Mouse (Mus musculus): ENCODE results near the gene Col7a1. TPM values are rescaled to one million over a fixed set of nuclear protein-coding genes. Genes with fewer than 3 reads are reported as not detected.

The Col7a1 gene
- polyA plus RNA-seq, 1 experiment from 2014 or later = 1.3 TPM

- 59% methylated on average over 21 of the region's 21 CpGs for WGBS
- Histone ChIP-seq H3K9me3 (replicated peaks; ENCODE audit: control insufficient read depth, low read length) (no peaks in the 10 kb centered on the region), H3K36me3 (ENCODE audit: control insufficient read depth, insufficient read depth) (no peaks in the 10 kb centered on the region), H3K27me3 (ENCODE audit: control insufficient read depth, insufficient read depth, low read length) (no peaks in the 10 kb centered on the region), H3K9ac (ENCODE audit: low read length) (no peak overlapping the region), H3K4me3 (ENCODE audit: low read length) (no peak overlapping the region), H3K27ac (ENCODE audit: low read length) (no peak overlapping the region), H3K4me1 (ENCODE audit: control insufficient read depth, insufficient read depth, low read length) (no peaks in the 10 kb centered on the region), H3K4me2 (ENCODE audit: low read depth, low read length) (no peak overlapping the region)
- ATAC-seq (replicated peaks; ENCODE audit: extremely low read depth, insufficient read depth, low FRiP score) = no peak
Observed at GRCm38 (mm10) chr9:109007025-109007780, 53.8 kb downstream of the Col7a1 start.

GRCm38 (mm10) chr9:109008081-109008480 lies 54.7 kb downstream of the Col7a1 start:
- H3K4me2 ChIP-seq (ENCODE audit: low read depth, low read length) = no peak overlapping the region
- no peak for ATAC-seq (replicated peaks; ENCODE audit: extremely low read depth, insufficient read depth, low FRiP score)
- 0 out of 2 replicates have a peak overlapping the region, but pooled peaks have one; percentile 30 for H3K9ac ChIP-seq (ENCODE audit: low read length)
- H3K36me3 ChIP-seq (ENCODE audit: control insufficient read depth, insufficient read depth) = no peaks in the 10 kb centered on the region
- H3K4me3 ChIP-seq (ENCODE audit: low read length) = no peak overlapping the region
- H3K27ac ChIP-seq (ENCODE audit: low read length) = no peak overlapping the region
- H3K9me3 ChIP-seq (replicated peaks; ENCODE audit: control insufficient read depth, low read length) = no peaks in the 10 kb centered on the region
- H3K27me3 ChIP-seq (ENCODE audit: control insufficient read depth, insufficient read depth, low read length) = no peaks in the 10 kb centered on the region
- no peaks in the 10 kb centered on the region for H3K4me1 ChIP-seq (ENCODE audit: control insufficient read depth, insufficient read depth, low read length)
- WGBS = 77% methylated on average over 9 of the region's 9 CpGs

GRCm38 (mm10) chr9:109008994-109009635 lies 55.7 kb downstream of the Col7a1 start:
- Histone ChIP-seq H3K4me3 (ENCODE audit: low read length) (no peak overlapping the region), H3K9ac (ENCODE audit: low read length) (no peak overlapping the region)

GRCm38 (mm10) chr9:109009636-109010315 lies 56.4 kb downstream of the Col7a1 start:
- Histone ChIP-seq H3K9me3 (replicated peaks; ENCODE audit: control insufficient read depth, low read length) (no peaks in the 10 kb centered on the region), H3K4me1 (ENCODE audit: control insufficient read depth, insufficient read depth, low read length) (no peaks in the 10 kb centered on the region), H3K27me3 (ENCODE audit: control insufficient read depth, insufficient read depth, low read length) (no peaks in the 10 kb centered on the region), H3K4me3 (ENCODE audit: low read length) (no peak overlapping the region), H3K4me2 (ENCODE audit: low read depth, low read length) (peak overlapping the region; percentile 33; the same call in 1 of the 2 replicates), H3K36me3 (ENCODE audit: control insufficient read depth, insufficient read depth) (no peaks in the 10 kb centered on the region), H3K27ac (ENCODE audit: low read length) (no peak overlapping the region), H3K9ac (ENCODE audit: low read length) (0 out of 2 replicates have a peak overlapping the region, but pooled peaks have one; percentile 16)
- ATAC-seq (replicated peaks; ENCODE audit: extremely low read depth, insufficient read depth, low FRiP score) = peak; percentile 56
- 24% methylated on average over 17 of the region's 17 CpGs for WGBS

More at GRCm38 (mm10) chr9:109008994-109009635, 55.7 kb downstream of the Col7a1 start:
- Histone ChIP-seq H3K4me2 (ENCODE audit: low read depth, low read length) (no peak overlapping the region; the same call in 1 of the 2 replicates), H3K27me3 (ENCODE audit: control insufficient read depth, insufficient read depth, low read length) (no peaks in the 10 kb centered on the region), H3K9me3 (replicated peaks; ENCODE audit: control insufficient read depth, low read length) (no peaks in the 10 kb centered on the region), H3K4me1 (ENCODE audit: control insufficient read depth, insufficient read depth, low read length) (no peaks in the 10 kb centered on the region), H3K36me3 (ENCODE audit: control insufficient read depth, insufficient read depth) (no peaks in the 10 kb centered on the region), H3K27ac (ENCODE audit: low read length) (no peak overlapping the region)
- WGBS = 58% methylated on average over 10 of the region's 10 CpGs
- no peak for ATAC-seq (replicated peaks; ENCODE audit: extremely low read depth, insufficient read depth, low FRiP score)

GRCm38 (mm10) chr9:109010316-109010690 lies 56.9 kb downstream of the Col7a1 start:
- Histone ChIP-seq H3K27ac (ENCODE audit: low read length) (no peak overlapping the region), H3K9me3 (replicated peaks; ENCODE audit: control insufficient read depth, low read length) (no peaks in the 10 kb centered on the region), H3K36me3 (ENCODE audit: control insufficient read depth, insufficient read depth) (no peaks in the 10 kb centered on the region), H3K4me1 (ENCODE audit: control insufficient read depth, insufficient read depth, low read length) (no peaks in the 10 kb centered on the region), H3K4me2 (ENCODE audit: low read depth, low read length) (no peak overlapping the region), H3K27me3 (ENCODE audit: control insufficient read depth, insufficient read depth, low read length) (no peaks in the 10 kb centered on the region), H3K4me3 (ENCODE audit: low read length) (no peak overlapping the region), H3K9ac (ENCODE audit: low read length) (0 out of 2 replicates have a peak overlapping the region, but pooled peaks have one; percentile 16)
- ATAC-seq (replicated peaks; ENCODE audit: extremely low read depth, insufficient read depth, low FRiP score) = no peak
- 68% methylated on average over 14 of the region's 14 CpGs for WGBS

- Histone ChIP-seq H3K4me2 (ENCODE audit: low read depth, low read length) (no peak overlapping the region), H3K4me1 (ENCODE audit: control insufficient read depth, insufficient read depth, low read length) (no peaks in the 10 kb centered on the region), H3K27me3 (ENCODE audit: control insufficient read depth, insufficient read depth, low read length) (no peaks in the 10 kb centered on the region), H3K9ac (ENCODE audit: low read length) (no peak overlapping the region), H3K4me3 (ENCODE audit: low read length) (no peak overlapping the region), H3K27ac (ENCODE audit: low read length) (no peak overlapping the region), H3K9me3 (replicated peaks; ENCODE audit: control insufficient read depth, low read length) (no peaks in the 10 kb centered on the region), H3K36me3 (ENCODE audit: control insufficient read depth, insufficient read depth) (no peaks in the 10 kb centered on the region)
- WGBS = 50% methylated on average over 8 of the region's 8 CpGs
- no peak for ATAC-seq (replicated peaks; ENCODE audit: extremely low read depth, insufficient read depth, low FRiP score)
Observed at GRCm38 (mm10) chr9:109015397-109015796, 62.0 kb downstream of the Col7a1 start.

GRCm38 (mm10) chr9:109016973-109017604 lies 63.7 kb downstream of the Col7a1 start:
- no peak overlapping the region for H3K4me2 ChIP-seq (ENCODE audit: low read depth, low read length)
- H3K27me3 ChIP-seq (ENCODE audit: control insufficient read depth, insufficient read depth, low read length) = no peaks in the 10 kb centered on the region
- no peaks in the 10 kb centered on the region for H3K4me1 ChIP-seq (ENCODE audit: control insufficient read depth, insufficient read depth, low read length)
- no peaks in the 10 kb centered on the region for H3K36me3 ChIP-seq (ENCODE audit: control insufficient read depth, insufficient read depth)
- WGBS = 42% methylated on average over 11 of the region's 11 CpGs
- H3K9ac ChIP-seq (ENCODE audit: low read length) = no peak overlapping the region
- H3K4me3 ChIP-seq (ENCODE audit: low read length) = no peak overlapping the region
- H3K9me3 ChIP-seq (replicated peaks; ENCODE audit: control insufficient read depth, low read length) = no peaks in the 10 kb centered on the region
- no peak for ATAC-seq (replicated peaks; ENCODE audit: extremely low read depth, insufficient read depth, low FRiP score)
- H3K27ac ChIP-seq (ENCODE audit: low read length) = no peak overlapping the region

- WGBS = 73% methylated on average over 4 of the region's 4 CpGs
- Histone ChIP-seq H3K27me3 (ENCODE audit: control insufficient read depth, insufficient read depth, low read length) (no peaks in the 10 kb centered on the region), H3K9ac (ENCODE audit: low read length) (no peak overlapping the region), H3K4me3 (ENCODE audit: low read length) (no peak overlapping the region), H3K27ac (ENCODE audit: low read length) (no peak overlapping the region), H3K9me3 (replicated peaks; ENCODE audit: control insufficient read depth, low read length) (no peaks in the 10 kb centered on the region), H3K4me2 (ENCODE audit: low read depth, low read length) (no peak overlapping the region), H3K4me1 (ENCODE audit: control insufficient read depth, insufficient read depth, low read length) (no peaks in the 10 kb centered on the region), H3K36me3 (ENCODE audit: control insufficient read depth, insufficient read depth) (no peaks in the 10 kb centered on the region)
- ATAC-seq (replicated peaks; ENCODE audit: extremely low read depth, insufficient read depth, low FRiP score) = no peak
Observed at GRCm38 (mm10) chr9:109021428-109021827, 68.0 kb downstream of the Col7a1 start.

Data from heart, embryonic 16.5 days (tissue).